Mouse (Mus musculus) liver, adult 2 months (tissue): ENCODE measurements around the gene Galns. TPM values are rescaled to one million over a fixed set of nuclear protein-coding genes. Genes with fewer than 3 reads are reported as not detected.
A peak's percentile ranks its signal among the peaks of the same experiment; 100 is the strongest.

Experiments used
- DNase-seq: peaks from one replicate; pipeline ENCODE4 v3.0.0-alpha.2; 2011; ENCODE audit warnings: low read depth, low spot score; ENCODE audit errors: extremely low read depth
- H3K27ac ChIP-seq: fragments of 200-500 bp; replicated peaks from 2 replicates; pipeline ENCODE4 v1.5.1; 2012; ENCODE audit warnings: low read depth, mild to moderate bottlenecking, control low read depth, inconsistent platforms, low read length; ENCODE audit not compliant: insufficient read depth
- H3K27me3 ChIP-seq: fragments of 200-500 bp; 2 replicates; pipeline ENCODE4 v1.6.1; 2012; ENCODE audit warnings: mild to moderate bottlenecking, moderate library complexity, low read length, inconsistent platforms; ENCODE audit not compliant: control insufficient read depth, insufficient read depth
- H3K36me3 ChIP-seq: fragments of 200-500 bp; 2 replicates; pipeline ENCODE4 v1.6.1; 2012; ENCODE audit warnings: low read length, inconsistent platforms; ENCODE audit not compliant: control insufficient read depth, insufficient read depth
- H3K4me1 ChIP-seq: fragments of 200-500 bp; 2 replicates; pipeline ENCODE4 v1.6.1; 2011; ENCODE audit warnings: low read length; ENCODE audit not compliant: control insufficient read depth, insufficient read depth
- H3K4me3 ChIP-seq: fragments of 200-500 bp; 2 replicates; pipeline ENCODE4 v1.5.1; 2011; ENCODE audit warnings: low read depth, mild to moderate bottlenecking, control low read depth, low read length, moderate library complexity; ENCODE audit not compliant: insufficient read depth
- H3K79me2 ChIP-seq: fragments of 200-500 bp; 2 replicates; pipeline ENCODE4 v1.6.1; 2012; ENCODE audit warnings: inconsistent platforms, mild to moderate bottlenecking, low read length, moderate library complexity; ENCODE audit not compliant: control insufficient read depth, insufficient read depth
- H3K9ac ChIP-seq: fragments of 200-500 bp; 2 replicates; pipeline ENCODE4 v1.6.1; 2012; ENCODE audit warnings: low read depth, mild to moderate bottlenecking, control low read depth, inconsistent platforms, low read length
- CTCF ChIP-seq: fragments of 200-500 bp; IDR thresholded peaks from 2 replicates; pipeline ENCODE4 v1.5.1; 2011; ENCODE audit warnings: low read depth, low read length, control low read depth
- POLR2A ChIP-seq: fragments of 200-500 bp; IDR thresholded peaks from 2 replicates; pipeline ENCODE4 v1.6.1; 2011; ENCODE audit warnings: low read length, control low read depth; ENCODE audit not compliant: insufficient read depth; ENCODE audit errors: extremely low read depth
- WGBS: fragments of 180-500 bp; shearing (Covaris S2); methylation state at CpG from one replicate; pipeline ENCODE4 v1.1.7; 2018; 5-methylcytosine and 5-hydroxymethylcytosine counted together
- polyA plus RNA-seq: library from polyadenylated mRNA; depleted of rRNA; stranded (reverse); fragments of >200 nt; gene quantifications from 2 replicates; pipeline ENCODE4 v1.2.3, GENCODE M21; 2012
- total RNA-seq: library from RNA; depleted of rRNA; stranded (reverse); fragments of >200 nt; gene quantifications from 2 replicates; pipeline ENCODE4 v1.2.3, GENCODE M21; 2014

Gene Galns
- total and polyA plus RNA-seq, 2 experiments = 4.1 to 6.6 TPM

GRCm38 (mm10) chr8:122593240-122593639, 18.0 kb downstream of the Galns start:
- 81% methylated on average over 12 of the region's 12 CpGs for WGBS
- H3K79me2 ChIP-seq = no peaks in the 10 kb centered on the region
- no peak overlapping the region for H3K4me3 ChIP-seq
- no peak overlapping the region for H3K9ac ChIP-seq
- H3K27me3 ChIP-seq = no peaks in the 10 kb centered on the region
- no peak overlapping the region for H3K27ac ChIP-seq
- H3K36me3 ChIP-seq = no peaks in the 10 kb centered on the region
- no peak for DNase-seq
- TF ChIP-seq POLR2A = no peak
- no peak for TF ChIP-seq CTCF
- H3K4me1 ChIP-seq = no peaks in the 10 kb centered on the region

GRCm38 (mm10) chr8:122586749-122587148, 24.5 kb downstream of the Galns start:
- Histone ChIP-seq H3K4me1 (peaks cover 2% of the 10 kb centered on the region; the same call in 1 of the 2 replicates), H3K4me3 (no peak overlapping the region), H3K27ac (no peak overlapping the region), H3K79me2 (no peaks in the 10 kb centered on the region), H3K27me3 (no peaks in the 10 kb centered on the region), H3K9ac (no peak overlapping the region), H3K36me3 (no peaks in the 10 kb centered on the region)
- 86% methylated on average over 10 of the region's 10 CpGs for WGBS
- TF ChIP-seq CTCF (no peak), POLR2A (no peak)
- no peak for DNase-seq

GRCm38 (mm10) chr8:122586171-122586570, 25.1 kb downstream of the Galns start:
- H3K4me1 ChIP-seq = peaks cover 2% of the 10 kb centered on the region; the same call in 1 of the 2 replicates

GRCm38 (mm10) chr8:122585411-122585891, 25.8 kb downstream of the Galns start:
- Histone ChIP-seq H3K36me3 (no peaks in the 10 kb centered on the region), H3K9ac (no peak overlapping the region), H3K4me3 (no peak overlapping the region), H3K27ac (no peak overlapping the region), H3K79me2 (no peaks in the 10 kb centered on the region), H3K27me3 (no peaks in the 10 kb centered on the region), H3K4me1 (peaks cover 2% of the 10 kb centered on the region; the same call in 1 of the 2 replicates)
- DNase-seq = peak; percentile 22
- WGBS = 35% methylated on average over 14 of the region's 14 CpGs
- no peak for TF ChIP-seq POLR2A
- no peak for TF ChIP-seq CTCF

More at GRCm38 (mm10) chr8:122586171-122586570, 25.1 kb downstream of the Galns start:
- no peaks in the 10 kb centered on the region for H3K79me2 ChIP-seq
- no peak overlapping the region for H3K27ac ChIP-seq
- H3K9ac ChIP-seq = no peak overlapping the region
- no peak for TF ChIP-seq POLR2A
- no peak for TF ChIP-seq CTCF
- H3K4me3 ChIP-seq = no peak overlapping the region
- DNase-seq = no peak
- H3K27me3 ChIP-seq = no peaks in the 10 kb centered on the region
- 92% methylated on average over 7 of the region's 7 CpGs for WGBS
- no peaks in the 10 kb centered on the region for H3K36me3 ChIP-seq

GRCm38 (mm10) chr8:122584981-122585380, 26.3 kb downstream of the Galns start:
- TF ChIP-seq POLR2A (no peak), CTCF (no peak)
- H3K9ac ChIP-seq = no peak overlapping the region
- no peak overlapping the region for H3K4me3 ChIP-seq
- WGBS = 89% methylated on average over 9 of the region's 9 CpGs
- no peak for DNase-seq
- no peak overlapping the region for H3K27ac ChIP-seq
- no peaks in the 10 kb centered on the region for H3K79me2 ChIP-seq
- peaks cover 2% of the 10 kb centered on the region; the same call in 1 of the 2 replicates for H3K4me1 ChIP-seq
- no peaks in the 10 kb centered on the region for H3K27me3 ChIP-seq
- no peaks in the 10 kb centered on the region for H3K36me3 ChIP-seq

GRCm38 (mm10) chr8:122580926-122581325, 30.3 kb downstream of the Galns start:
- Histone ChIP-seq H3K36me3 (no peaks in the 10 kb centered on the region), H3K9ac (no peak overlapping the region), H3K4me1 (peaks cover 5% of the 10 kb centered on the region), H3K79me2 (no peaks in the 10 kb centered on the region), H3K4me3 (no peak overlapping the region), H3K27ac (no peak overlapping the region), H3K27me3 (no peaks in the 10 kb centered on the region)
- WGBS = 89% methylated on average over 14 of the region's 15 CpGs
- no peak for TF ChIP-seq CTCF
- TF ChIP-seq POLR2A = no peak
- DNase-seq = no peak
